Mouse (Mus musculus) CD4-positive, CD25-positive, alpha-beta regulatory T cell (primary cell): Measurements from ENCODE around the gene Gadl1. TPM values are rescaled to one million over a fixed set of nuclear protein-coding genes. Genes with fewer than 3 reads are reported as not detected.

Experiments used
- polyA plus RNA-seq: library from polyadenylated mRNA; unstranded; fragments of 100-300 nt; shearing (Covaris generic); gene quantifications from one replicate; pipeline ENCODE4 v1.2.1, GENCODE M21; 2017

Gene Gadl1
- polyA plus RNA-seq = not detected

GRCm38 (mm10) chr9:115909155-115909554, at the start of gene Gadl1:
TSS of gene Gadl1 (plus strand) at chr9:115909455.

